Mouse (Mus musculus) thymus, postnatal 25 days (tissue): Measurements from ENCODE around the gene Slc36a4.

ENCODE experiments used
- DNase-seq: peaks from one replicate; pipeline ENCODE4 v3.0.0; 2022

The Slc36a4 gene

GRCm38 (mm10) chr9:15727168-15727567, 17.6 kb downstream of the Slc36a4 start:
- DNase-seq = no peak

- DNase-seq = no peak
These were observed 22.5 kb downstream of the Slc36a4 start for GRCm38 (mm10) chr9:15731758-15732748.

DNA sequence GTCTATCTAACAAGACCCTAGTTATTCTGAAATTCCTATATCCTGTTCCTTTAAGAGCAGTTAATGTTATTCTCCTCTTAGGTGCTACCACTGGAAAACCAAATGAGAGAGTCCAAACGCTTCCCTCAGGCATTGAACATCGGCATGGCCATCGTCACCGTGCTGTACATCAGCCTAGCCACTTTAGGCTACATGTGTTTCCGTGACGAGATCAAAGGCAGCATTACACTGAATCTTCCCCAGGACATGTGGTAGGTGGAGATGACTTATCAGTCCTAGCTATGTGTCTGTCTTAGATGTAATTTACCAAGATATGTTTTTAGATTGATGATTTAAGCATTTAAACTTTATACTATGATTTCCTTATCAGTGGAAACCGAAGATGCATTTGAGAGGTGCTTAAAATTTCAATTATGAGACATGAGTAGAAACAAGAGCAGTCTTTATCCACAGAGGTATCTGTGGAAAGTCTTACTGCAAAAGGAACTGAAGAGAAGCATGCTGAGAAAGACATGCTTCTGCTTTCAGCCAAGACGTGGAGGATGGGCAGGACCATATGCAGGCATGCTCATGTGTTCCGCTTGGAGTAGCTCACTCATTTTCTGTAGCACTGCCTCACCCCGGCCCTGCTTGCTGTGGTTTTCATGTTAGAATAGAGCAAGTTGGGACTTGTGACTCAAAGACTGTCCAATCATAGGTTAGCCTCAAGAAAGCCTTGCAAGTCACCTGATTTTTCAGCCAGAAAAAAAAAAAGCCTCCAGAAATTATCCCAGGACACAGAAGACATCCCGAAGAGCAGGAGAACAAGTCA, 24.7 kb downstream of the Slc36a4 start:
- DNase-seq = no peak

DNA sequence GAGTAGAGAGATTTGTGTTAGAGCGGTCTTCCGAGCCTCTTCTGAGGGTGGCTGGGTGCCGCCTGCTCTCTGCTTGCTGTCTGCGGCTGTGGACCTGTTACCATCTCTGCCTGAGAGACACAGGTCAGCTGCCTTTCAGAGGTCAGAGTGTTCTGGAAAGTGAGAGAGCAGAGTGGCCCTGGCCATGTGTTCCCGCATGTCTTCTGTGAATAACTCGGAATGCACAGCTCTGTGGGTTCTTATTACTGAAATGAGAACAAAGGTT, 25.3 kb downstream of the Slc36a4 start:
- no peak for DNase-seq

- DNase-seq = no peak
These were observed 28.0 kb downstream of the Slc36a4 start for GRCm38 (mm10) chr9:15737522-15737921.

DNA sequence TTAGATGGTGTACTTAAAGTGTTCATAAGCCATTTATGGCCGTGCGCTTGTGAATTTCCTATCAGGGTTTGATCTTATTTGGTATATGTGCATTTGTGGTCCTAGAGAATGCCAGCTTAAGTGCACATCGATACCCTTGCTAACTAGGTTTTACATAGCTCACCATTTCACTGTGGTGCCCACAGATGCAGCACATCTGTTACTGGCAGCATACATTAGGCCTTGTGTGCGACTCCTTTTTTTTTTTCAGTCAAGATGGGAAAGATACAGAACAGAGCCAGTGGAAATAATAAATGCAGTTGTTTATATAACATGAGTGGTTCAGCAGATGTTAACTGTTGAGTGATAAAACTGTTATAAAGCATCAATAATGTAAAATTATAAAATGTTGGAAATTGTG, 31.9 kb downstream of the Slc36a4 start:
- DNase-seq = no peak

DNA sequence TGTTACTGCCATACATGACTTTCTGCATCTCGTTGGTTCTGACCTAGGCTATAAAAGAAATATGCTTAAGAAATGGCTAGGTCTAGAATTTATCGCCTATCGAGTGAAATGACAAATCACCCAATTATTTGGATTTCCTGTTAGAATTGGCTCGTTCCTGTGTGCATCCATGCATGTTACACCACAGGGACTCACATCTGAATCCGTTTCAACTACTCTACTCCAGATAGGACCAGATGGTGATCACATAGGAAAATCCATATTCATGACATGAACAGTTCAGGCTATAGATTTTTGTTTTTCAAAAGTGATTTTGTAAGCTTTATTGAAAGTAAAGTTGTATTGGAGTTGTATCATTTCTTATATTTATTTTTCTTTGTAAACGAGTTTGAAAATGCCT, 32.4 kb downstream of the Slc36a4 start:
- no peak for DNase-seq

DNA sequence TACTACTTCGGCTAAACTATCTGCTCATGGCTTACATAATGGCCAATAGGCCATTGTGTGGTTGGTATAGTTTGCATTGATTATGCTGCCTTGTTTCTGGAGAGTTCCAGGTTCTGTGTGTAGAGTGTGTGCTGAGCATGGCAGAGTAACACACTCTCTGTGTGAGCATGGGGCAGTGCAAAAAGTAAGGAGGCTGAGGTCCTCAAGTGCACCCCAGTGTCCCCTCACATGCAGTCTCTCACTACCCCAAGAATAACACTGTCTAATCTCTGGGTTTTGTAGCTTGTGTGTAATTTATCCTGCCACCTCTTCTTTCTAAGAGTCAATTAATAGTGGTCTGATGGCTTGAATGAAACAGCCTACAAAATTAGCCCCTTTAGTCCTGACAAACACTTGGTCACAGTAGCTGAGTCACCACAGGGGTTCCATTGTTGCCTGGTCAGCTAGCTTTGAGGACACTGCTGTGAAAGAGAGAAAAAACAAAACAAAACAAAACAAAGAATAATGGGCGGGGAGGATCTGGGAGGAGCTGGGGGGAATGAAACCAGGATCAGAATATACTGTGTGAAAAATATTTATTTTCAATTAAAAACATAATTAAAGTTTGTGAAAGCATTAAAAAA, 36.6 kb downstream of the Slc36a4 start:
- no peak for DNase-seq

DNA sequence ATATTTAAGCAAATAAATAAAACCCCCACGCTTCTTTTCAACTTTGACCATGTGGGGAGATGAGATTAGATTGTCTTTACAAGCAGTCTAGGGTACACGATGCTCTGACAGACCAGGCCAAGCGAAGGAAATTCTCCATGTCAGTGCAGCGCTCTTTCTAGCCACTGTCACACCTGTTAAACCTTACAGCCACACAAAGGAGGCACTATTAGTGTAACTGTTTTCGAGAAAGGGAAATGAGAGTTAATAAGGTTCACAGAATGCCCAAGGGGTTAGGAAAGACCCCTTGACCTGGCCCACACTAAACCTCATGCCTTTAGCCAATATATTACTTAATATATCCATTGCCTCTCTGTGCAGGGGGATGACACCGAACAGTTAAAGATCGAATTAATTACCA, 37.1 kb downstream of the Slc36a4 start:
- no peak for DNase-seq

- no peak for DNase-seq
These were observed 38.8 kb downstream of the Slc36a4 start for GRCm38 (mm10) chr9:15748383-15748782.

DNA sequence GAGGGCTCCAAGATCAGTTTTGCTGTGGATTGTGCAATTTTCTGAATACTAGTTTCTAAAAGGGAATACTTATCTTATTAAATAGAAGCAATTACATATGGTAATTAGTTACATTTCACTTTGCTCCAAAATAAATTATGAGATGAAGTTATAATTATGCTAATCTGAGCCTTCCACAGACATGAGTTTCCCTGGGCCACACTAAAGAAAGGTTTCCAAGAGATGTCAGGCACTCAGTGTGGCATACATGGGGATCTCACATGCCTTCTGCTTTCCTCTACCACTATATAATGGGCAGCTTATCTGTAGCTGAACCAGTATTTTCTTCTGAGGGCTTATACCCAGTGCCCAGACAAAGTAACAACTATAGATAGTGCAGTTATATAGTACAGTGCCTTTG, 49.8 kb downstream of the Slc36a4 start:
- no peak for DNase-seq

DNA sequence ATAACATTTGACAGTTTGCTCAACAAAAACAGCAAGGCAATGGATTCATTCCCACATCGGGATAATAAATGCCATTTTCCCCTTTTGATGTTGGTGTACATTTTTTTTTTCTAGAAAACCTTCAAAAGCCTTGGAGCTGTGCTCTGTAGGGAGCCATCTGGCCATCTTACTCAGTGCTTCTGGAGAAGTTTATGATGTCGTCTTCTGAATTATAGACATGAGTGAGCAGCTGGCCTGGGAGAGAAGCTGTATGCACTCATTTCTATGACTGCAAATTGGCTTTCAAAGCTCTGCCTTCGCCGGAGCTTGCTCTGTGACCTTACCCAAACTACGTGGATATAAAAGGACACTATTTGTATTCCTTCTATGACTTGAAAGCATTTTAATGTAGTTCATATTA, 56.8 kb downstream of the Slc36a4 start:
- DNase-seq = no peak

- DNase-seq = no peak
These were observed 57.3 kb downstream of the Slc36a4 start for GRCm38 (mm10) chr9:15766821-15767220.

DNA sequence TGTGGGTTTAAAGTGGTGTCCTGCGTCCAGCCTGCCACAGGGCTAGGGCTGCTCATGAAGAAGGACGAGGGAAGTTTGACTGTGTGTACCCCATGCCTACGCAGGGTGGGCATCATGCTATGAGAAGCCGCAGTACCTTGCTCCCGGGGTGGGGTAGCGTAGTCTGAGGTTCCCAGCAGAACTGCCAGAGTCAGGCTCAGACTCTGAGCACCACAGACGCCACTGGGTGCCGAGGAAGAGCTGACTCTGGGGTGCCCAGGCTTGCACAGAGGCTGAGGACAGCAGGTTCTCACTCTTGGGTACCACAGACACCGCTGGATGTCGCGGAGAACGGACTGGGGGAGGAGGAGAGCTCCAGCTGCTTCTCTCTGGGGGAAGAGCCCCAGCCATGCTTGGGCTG, 63.2 kb downstream of the Slc36a4 start:
- no peak for DNase-seq

DNA sequence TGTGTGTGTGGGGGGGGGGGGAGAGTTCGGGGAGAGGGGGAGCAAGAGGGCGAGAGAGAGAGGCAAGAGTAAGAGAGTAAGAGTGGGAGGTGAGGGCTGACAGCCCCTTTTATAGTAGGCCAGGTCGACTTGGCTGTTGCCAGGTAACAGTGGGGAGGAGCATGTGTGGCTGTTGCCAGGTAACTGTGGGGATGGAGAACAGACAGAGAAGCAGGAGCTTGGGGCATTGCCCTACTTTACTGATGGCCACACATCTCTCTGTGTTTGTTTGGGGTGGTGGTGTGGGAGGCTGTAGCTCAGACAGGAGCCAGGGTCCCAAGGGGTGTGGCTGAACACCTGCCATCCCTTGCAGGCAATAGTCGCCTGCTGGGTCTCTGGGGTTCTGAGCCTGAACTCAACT, 63.9 kb downstream of the Slc36a4 start:
- no peak for DNase-seq

- DNase-seq = no peak
These were observed 65.4 kb downstream of the Slc36a4 start for GRCm38 (mm10) chr9:15774911-15775310.

- DNase-seq = no peak
These were observed 72.4 kb downstream of the Slc36a4 start for GRCm38 (mm10) chr9:15781936-15782335.

- peak; percentile 1 for DNase-seq
These were observed 76.7 kb downstream of the Slc36a4 start for GRCm38 (mm10) chr9:15786192-15786591.

GRCm38 (mm10) chr9:15786610-15787009, 77.1 kb downstream of the Slc36a4 start:
- DNase-seq = no peak

- DNase-seq = no peak
These were observed 82.5 kb downstream of the Slc36a4 start for GRCm38 (mm10) chr9:15792076-15792475.
